Mouse (Mus musculus): ENCODE results near the gene Cers4. TPM values are rescaled to one million over a fixed set of nuclear protein-coding genes. Genes with fewer than 3 reads are reported as not detected.

Cers4 gene
- total RNA-seq, 1 experiment from 2014 or later = 28.3 TPM

Other genes starting within 250 kb of the Cers4 start
- gene Tgfbr3l, start 244.8 kb upstream of the Cers4 start, total RNA-seq (2021) = 15.8 and 22.6 TPM in 2 replicates
- 30.7 and 31.8 TPM in 2 replicates for gene Snapc2, start 239.9 kb upstream of the Cers4 start, total RNA-seq (2021)
- 8.0 and 8.6 TPM in 2 replicates for gene Ctxn1, start 233.8 kb upstream of the Cers4 start, total RNA-seq (2021)
- gene Timm44, start 217.1 kb upstream of the Cers4 start, total RNA-seq (2021) = 107 and 120 TPM in 2 replicates
- gene Ccl25, start 167.8 kb upstream of the Cers4 start, total RNA-seq (2021) = 18.8 and 20.2 TPM in 2 replicates
- gene Elavl1, start 167.6 kb upstream of the Cers4 start, total RNA-seq (2021) = 95.1 and 102 TPM in 2 replicates
- gene Zfp958, start 120.1 kb downstream of the Cers4 start, total RNA-seq (2021) = 22.2 and 24.5 TPM in 2 replicates

Measured in adrenal gland, postnatal 25 days (tissue).